Mouse (Mus musculus) adrenal gland, postnatal 4 days (tissue): ENCODE results near the gene Efcab6. TPM values are rescaled to one million over a fixed set of nuclear protein-coding genes. Genes with fewer than 3 reads are reported as not detected.
"Not testable (repeated sequence)": the region's sequence is repeated elsewhere in the genome, so short reads cannot be mapped to it uniquely, and the experiment has no call there.

Experiments used
- DNase-seq, 2 experiments: peaks; one replicate each; pipeline ENCODE4 v3.0.0; 2021 to 2022; ENCODE audit warnings: low spot score in 2 of 2, mixed read lengths in 2 of 2
- long read RNA-seq, 2 experiments: library from polyadenylated mRNA; stranded (forward); transcript quantifications; one replicate each; pipeline ENCODE4 v2.0.0; 2021
- total RNA-seq, 2 experiments: library from RNA; stranded (reverse); gene quantifications; 2 replicates each; pipeline ENCODE4 v1.2.3; 2021

Gene Efcab6
- under 1 TPM in 1 of 2 experiments, not detected in 1; 0.34 TPM for total RNA-seq
- long read RNA-seq, experiment 1 = 0 reads
- long read RNA-seq, experiment 2, partial matches to known transcripts = 0 of 1 reads
- long read RNA-seq, experiment 2, other reads (novel, unspliced or antisense) = 1 of 1 reads

- no peak for DNase-seq
Observed at GRCm38 (mm10) chr15:84065140-84065539, at the start of gene Efcab6. TSS of gene Efcab6 (minus strand) at chr15:84065379.

DNA sequence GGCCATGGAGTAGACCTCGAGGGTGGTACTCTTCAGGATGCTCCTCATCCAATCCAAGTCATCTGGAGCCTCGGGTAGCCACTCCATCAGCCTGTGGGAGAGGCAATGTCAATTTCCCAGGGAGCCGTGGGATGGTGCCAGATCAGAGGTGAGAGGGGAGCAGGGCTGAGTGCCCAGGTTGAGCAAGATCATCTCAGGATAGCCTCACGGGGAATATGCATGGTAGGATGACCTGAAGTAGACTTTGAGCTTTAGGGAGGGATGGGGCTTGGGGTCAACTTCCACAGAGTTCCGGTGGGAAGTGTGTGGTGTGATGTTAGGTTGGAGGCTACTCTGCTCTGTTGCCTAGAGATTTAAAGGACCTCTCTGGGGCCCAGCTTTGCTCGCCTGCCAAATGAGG is 48.7 kb upstream of the Efcab6 start:
- no peak for DNase-seq

- peak in 1 of 2 experiments; percentile 19 for DNase-seq
Observed at GRCm38 (mm10) chr15:84108899-84109298, 43.7 kb upstream of the Efcab6 start.

DNA sequence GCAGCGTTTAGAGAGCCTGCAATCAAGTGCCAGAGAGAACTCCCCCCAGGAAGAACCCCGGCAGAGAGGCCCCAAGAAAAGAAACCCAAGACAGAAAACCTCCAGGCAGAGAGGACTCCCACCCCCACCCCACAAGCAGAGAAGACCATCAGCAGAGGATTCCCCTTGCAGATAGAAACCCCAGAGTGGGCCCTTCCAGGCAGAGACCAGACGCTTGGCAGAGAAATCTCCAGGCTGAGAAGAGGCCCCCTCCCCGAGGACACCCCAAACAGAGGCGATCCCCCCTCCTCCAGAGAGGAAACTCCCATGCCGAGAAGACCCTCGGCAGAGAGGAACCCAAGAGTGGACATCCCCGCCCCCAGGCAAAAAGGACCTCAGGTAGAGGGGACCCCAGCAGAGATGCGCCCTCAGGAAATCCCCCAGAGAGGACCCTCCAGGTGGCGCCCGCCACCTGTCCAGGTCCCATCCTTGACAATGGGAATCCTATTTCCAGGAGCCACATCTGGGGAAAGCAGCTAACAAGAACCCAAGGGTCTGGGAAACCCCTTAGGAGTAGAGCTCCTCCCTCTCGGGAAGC is 40.8 kb upstream of the Efcab6 start:
- DNase-seq = no peak

DNA sequence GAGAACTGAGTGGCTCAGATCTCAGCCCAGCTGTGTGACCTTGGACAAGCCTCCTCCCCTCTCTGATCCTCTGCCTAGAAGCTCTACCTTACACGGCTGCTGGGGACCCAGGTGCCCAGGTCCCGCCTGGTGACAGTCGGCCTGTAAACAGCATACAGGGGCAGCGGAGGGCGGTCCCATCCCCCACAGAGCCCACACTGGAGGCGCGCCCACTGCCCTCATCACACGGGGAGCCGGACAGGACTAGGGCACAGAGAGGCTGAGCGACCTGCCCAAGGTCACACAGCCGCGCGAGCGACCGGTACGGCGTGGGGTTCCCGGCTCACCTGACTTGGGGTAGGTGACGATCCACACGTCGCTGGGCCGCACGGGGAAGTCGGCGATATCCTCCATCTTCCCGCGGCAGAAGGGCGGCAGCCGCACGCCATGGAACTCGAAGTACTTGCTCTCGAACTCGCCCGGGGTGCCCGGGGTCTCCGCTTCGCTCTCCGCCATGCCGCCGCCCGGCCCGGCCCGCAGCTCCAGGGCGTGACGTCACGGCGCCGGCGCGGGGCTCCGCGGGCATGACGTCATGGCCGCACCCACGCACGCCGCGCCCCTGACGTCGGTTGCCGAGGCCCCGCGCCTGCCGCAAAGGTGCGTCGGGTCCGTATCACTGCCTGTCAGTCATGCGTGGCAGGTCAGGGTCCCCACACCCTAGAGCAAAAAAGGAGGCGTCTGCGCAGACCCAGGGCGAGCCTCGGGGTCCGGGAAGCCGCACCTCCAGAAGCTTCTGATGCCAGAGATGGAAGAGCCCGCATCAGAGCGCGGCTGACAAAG is 40.1 kb upstream of the Efcab6 start, which contains the start of gene Sult4a1:
Gene Sult4a1 (minus strand): TSS at position 650 of the 819 bp plus-strand sequence.
- DNase-seq = no peak

- no peak for DNase-seq
Observed at GRCm38 (mm10) chr15:84104626-84105025, 39.4 kb upstream of the Efcab6 start.

DNA sequence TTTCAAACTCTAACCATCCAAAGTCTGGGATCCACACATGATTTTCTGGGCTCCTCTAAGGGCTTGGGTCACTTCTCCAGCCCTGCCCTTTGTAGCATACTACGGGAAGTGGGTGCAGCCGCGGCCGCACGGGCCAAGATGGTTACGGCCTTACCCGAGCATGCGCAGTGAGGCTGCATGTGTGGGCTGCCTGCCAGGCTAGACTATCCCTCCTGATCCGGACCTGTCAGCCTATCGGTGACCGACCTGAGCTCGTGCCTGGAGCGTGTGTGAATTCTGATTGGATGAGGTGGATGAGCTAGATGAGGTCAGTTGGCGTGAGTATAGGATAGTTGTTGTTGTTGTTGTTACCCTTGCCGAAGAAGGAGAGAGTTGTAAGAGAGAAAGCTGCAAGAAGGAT is 32.4 kb upstream of the Efcab6 start:
- not testable (repeated sequence) for DNase-seq

- DNase-seq = no peak
Observed at GRCm38 (mm10) chr15:84096051-84096450, 30.9 kb upstream of the Efcab6 start.

DNA sequence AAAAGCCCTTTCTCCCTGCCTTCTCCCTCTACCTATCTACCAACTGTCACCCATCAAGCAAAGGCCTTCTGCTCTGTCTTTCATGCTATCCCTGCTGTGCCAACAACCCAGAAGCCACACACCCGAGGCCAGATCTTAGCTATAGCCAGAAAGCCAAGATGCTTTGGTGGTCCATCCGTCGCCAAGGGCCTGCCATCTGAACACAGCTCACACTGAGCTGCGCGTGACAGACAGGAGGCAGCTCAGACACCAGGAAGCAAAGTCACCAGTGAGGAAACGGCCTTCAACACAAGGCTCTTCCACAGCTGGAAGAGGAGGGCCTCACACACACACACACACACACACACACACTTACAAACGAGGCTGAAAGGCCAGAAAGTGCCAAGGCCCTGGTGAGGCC is 29.7 kb upstream of the Efcab6 start:
- no peak for DNase-seq

DNA sequence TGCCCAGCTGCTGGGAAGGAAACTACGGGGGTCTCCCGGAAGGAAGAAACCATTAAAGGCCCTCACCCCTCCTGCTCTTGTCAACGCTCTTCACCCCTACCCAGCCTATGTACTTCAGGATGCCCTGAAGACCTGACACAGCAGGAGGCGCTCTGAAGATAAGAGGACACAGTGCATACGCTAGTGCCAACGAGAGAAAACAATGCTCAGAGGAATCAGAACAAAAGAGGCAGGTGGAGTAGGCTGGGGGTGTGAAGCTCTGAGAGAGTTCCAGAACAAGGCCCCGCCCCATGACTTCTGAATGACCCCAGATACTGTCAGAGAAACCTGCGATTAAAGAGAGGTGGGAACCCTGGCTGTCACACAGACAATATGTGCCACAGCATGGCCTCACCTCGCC is 21.6 kb upstream of the Efcab6 start:
- DNase-seq = no peak

DNA sequence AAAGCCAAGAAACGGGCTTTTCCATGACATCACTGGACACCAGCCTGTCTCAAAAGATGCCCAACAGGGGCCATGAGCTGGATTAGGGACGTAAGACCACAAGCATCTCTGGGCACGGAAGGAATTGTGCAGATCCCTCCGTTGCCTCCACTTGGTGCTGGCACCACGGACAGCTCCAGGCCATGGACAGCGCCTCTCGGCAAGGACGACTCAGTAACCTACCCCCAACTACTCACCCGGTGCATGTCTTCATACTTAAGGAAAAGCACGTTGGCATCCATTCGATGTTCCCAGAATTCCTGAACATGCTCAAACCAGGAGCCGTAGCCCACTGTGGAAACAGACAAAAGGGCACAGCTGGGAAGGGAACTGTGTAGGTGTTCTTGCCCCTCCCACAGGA is 21.2 kb upstream of the Efcab6 start:
- DNase-seq = no peak

DNA sequence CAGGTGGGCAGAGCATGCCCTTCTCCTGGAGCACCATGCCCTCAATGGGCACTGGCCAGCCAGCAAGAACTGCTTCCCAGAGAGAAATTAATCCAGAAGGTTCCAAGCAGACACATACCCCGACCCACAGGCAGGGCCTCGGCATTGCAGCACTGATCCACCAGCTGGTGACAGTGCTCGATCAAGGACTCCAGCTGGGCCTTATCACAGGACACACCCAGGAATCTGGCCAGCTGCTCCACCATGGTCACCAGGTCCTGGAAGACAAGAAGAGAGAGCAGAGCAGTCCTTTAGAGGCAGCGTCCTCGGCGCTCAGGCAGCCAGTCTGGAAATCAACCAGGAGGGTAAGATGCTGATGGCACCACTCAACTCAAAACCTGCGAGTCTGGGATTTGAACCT is 14.9 kb upstream of the Efcab6 start:
- DNase-seq = no peak

GRCm38 (mm10) chr15:84079519-84079918 is 14.3 kb upstream of the Efcab6 start:
- DNase-seq = no peak

DNA sequence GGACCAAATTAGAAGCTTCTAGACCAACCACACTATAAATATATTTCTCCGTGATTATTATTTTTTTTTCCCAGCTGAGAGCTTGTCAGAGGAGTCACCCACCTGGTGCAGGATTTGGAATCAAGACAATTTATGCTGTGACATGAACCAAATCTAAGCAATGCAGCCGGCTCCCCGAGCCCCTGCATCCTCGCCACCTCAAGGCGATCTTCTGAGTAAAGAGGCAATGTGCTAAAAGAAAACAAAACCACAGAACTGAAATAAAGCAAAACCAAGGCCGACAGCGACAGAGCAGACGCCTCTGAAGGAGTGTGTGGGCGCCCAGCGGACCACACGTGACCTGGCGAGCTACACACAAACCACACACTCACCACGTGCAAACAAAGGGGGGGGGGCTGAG is 13.5 kb upstream of the Efcab6 start:
- DNase-seq = no peak

- DNase-seq = no peak
Observed at GRCm38 (mm10) chr15:84077151-84077550, 12.0 kb upstream of the Efcab6 start.

- DNase-seq = no peak
Observed at GRCm38 (mm10) chr15:84074705-84075185, 9.6 kb upstream of the Efcab6 start.

- peak; percentile 22 to 33 for DNase-seq
Observed at GRCm38 (mm10) chr15:84073911-84074704, 8.9 kb upstream of the Efcab6 start.

GRCm38 (mm10) chr15:84073058-84073457 is 7.9 kb upstream of the Efcab6 start:
- DNase-seq = no peak

GRCm38 (mm10) chr15:84072226-84072625 is 7.0 kb upstream of the Efcab6 start:
- peak in 1 of 2 experiments; percentile 21 for DNase-seq

DNA sequence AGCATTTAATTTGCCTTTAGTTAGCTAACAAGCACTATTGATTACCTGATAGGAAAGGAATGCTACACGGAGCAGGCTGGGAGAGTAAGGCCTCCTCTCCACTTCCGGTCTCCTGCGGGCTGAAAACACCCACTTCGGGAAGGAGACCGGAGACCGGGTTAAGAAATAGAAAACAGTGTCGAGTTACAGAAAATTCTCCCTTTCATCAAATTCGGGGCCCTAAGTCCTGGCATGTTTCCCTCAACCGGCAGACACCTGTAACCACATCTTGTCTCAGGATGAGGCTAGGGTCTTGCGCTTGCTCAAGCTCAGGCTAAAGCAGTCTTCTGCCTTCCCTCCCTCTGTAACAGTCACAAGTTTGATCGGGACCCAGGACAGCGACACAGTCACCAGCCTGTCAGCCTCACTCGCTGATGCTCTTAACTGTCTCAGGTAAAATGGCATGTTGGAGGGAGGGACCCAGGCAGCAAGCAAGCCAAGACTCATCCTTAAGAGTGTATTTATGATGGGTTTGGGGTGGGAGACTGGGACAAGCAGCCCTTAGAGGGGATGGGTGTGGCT is 5.0 kb upstream of the Efcab6 start:
- no peak for DNase-seq

- DNase-seq = no peak
Observed at GRCm38 (mm10) chr15:84069455-84070050, 4.4 kb upstream of the Efcab6 start.
